Mouse (Mus musculus) kidney, embryonic 14.5 days (tissue): Measurements from ENCODE around the gene Ergic1. TPM values are rescaled to one million over a fixed set of nuclear protein-coding genes. Genes with fewer than 3 reads are reported as not detected.
A peak's percentile ranks its signal among the peaks of the same experiment; 100 is the strongest.

Experiments used
- ATAC-seq: fragments of 200-750 bp; cut with Nextera tagmentation; 2 replicates; pipeline ENCODE4 v1.8.0; 2017; ENCODE audit warnings: moderate number of reproducible peaks, mild to moderate bottlenecking, moderate TSS enrichment, moderate library complexity; ENCODE audit not compliant: low FRiP score, low TSS enrichment
- H3K27ac ChIP-seq: fragments of 300-500 bp; sonication (generic); 2 replicates; pipeline ENCODE4 v1.5.1; 2014; ENCODE audit warnings: low read depth, mild to moderate bottlenecking, low read length, moderate library complexity, mixed read lengths
- H3K27me3 ChIP-seq: fragments of 300-500 bp; sonication (generic); 2 replicates; pipeline ENCODE4 v1.6.1; 2014; ENCODE audit warnings: mild to moderate bottlenecking, low read length; ENCODE audit not compliant: control insufficient read depth, insufficient read depth
- H3K36me3 ChIP-seq: fragments of 300-500 bp; sonication (generic); 2 replicates; pipeline ENCODE4 v1.6.1; 2014; ENCODE audit warnings: low read length, mixed read lengths; ENCODE audit not compliant: control insufficient read depth, insufficient read depth
- H3K4me1 ChIP-seq: fragments of 300-500 bp; sonication (generic); 2 replicates; pipeline ENCODE4 v1.6.1; 2014; ENCODE audit warnings: low read length, mixed read lengths; ENCODE audit not compliant: control insufficient read depth, insufficient read depth
- H3K4me2 ChIP-seq: fragments of 300-500 bp; sonication (generic); replicated peaks from 2 replicates; pipeline ENCODE4 v1.6.1; 2014; ENCODE audit warnings: low read depth, mild to moderate bottlenecking, low read length
- H3K4me3 ChIP-seq: fragments of 300-500 bp; sonication (generic); 2 replicates; pipeline ENCODE4 v1.5.1; 2014; ENCODE audit warnings: mild to moderate bottlenecking, low read length
- H3K9ac ChIP-seq: fragments of 300-500 bp; sonication (generic); 2 replicates; pipeline ENCODE4 v1.6.1; 2014; ENCODE audit warnings: low read depth, mild to moderate bottlenecking, low read length, moderate library complexity
- H3K9me3 ChIP-seq: fragments of 300-500 bp; sonication (generic); 2 replicates; pipeline ENCODE4 v1.6.1; 2016; ENCODE audit warnings: low read length; ENCODE audit not compliant: control insufficient read depth
- WGBS: fragments of 180-500 bp; shearing (Covaris S2); extraction: QIAGEN DNeasy Blood & Tissue Kit; methylation state at CpG from one replicate; pipeline ENCODE4 v1.1.7; 2014; 5-methylcytosine and 5-hydroxymethylcytosine counted together
- polyA plus RNA-seq: library from polyadenylated mRNA; unstranded; fragments of >200 nt; fragmentation: Nextera tagmentation; extraction: Ambion mirVana; gene quantifications from 2 replicates; pipeline ENCODE4 v1.2.1, GENCODE M21; 2014

Ergic1 gene
- polyA plus RNA-seq, 1 experiment from 2014 or later: 150 TPM

DNA sequence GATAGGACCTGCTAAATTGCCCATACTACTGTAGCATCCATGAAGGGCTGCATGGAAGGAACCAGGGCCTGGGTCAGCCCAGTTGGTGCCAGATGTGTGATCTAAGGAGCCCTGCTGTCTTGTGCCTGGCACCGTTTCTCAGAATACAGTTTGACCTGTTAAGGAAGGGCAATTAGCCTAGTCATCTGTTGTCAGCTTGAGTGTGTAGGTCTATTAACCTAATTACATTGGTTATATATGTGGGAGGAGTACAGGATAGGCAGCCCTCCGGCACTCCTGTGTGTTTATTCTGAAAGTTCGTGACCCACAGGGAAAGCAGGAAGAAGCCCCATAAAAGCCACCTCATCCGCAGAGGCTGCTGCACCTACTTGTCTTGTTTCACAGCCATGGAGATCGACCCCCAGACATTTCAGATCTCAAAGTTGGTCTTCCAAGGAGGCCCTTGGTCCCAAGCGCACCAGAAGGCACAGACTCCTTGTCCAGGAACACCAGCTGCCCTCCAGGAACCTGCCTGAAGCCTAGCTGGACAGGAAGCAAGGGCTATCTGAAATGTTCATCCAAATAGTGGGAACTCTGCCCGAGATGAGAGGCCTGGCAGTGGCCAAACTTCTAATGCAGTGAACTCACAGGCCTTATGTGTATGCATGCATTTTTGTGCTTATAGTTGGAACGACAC is 6.0 kb downstream of the Ergic1 start:
- Histone ChIP-seq H3K27ac (no peak overlapping the region), H3K4me2 (no peak overlapping the region), H3K4me1 (peaks cover 35% of the 10 kb centered on the region), H3K9ac (no peak overlapping the region), H3K4me3 (no peak overlapping the region), H3K9me3 (no peaks in the 10 kb centered on the region), H3K36me3 (peaks cover 32% of the 10 kb centered on the region), H3K27me3 (no peaks in the 10 kb centered on the region)
- ATAC-seq: no peak
- 37% methylated on average over 8 of the region's 8 CpGs for WGBS

DNA sequence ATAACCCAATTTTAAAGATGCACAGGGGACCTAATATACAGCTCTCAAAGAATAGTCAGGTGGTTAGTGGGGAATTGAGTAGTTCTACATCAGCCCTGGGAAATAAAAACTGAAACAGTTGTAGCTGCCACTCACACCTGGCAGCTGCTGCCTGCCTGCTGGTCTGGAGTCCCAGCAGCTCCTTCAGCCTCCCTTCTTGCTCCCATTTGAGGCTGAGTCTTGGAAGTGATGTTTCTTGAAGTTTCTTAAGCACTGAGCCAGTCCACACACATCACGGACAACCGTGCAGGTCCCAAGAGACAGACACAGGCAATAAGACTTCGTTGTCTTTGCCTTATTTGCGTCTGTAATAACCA is 6.5 kb downstream of the Ergic1 start:
- WGBS: 87% methylated on average over 4 of the region's 4 CpGs
- Histone ChIP-seq H3K4me2 (no peak overlapping the region), H3K4me1 (peaks cover 30% of the 10 kb centered on the region), H3K27me3 (no peaks in the 10 kb centered on the region), H3K36me3 (peaks cover 35% of the 10 kb centered on the region), H3K9ac (no peak overlapping the region), H3K4me3 (no peak overlapping the region), H3K27ac (no peak overlapping the region), H3K9me3 (no peaks in the 10 kb centered on the region)
- ATAC-seq: no peak

DNA sequence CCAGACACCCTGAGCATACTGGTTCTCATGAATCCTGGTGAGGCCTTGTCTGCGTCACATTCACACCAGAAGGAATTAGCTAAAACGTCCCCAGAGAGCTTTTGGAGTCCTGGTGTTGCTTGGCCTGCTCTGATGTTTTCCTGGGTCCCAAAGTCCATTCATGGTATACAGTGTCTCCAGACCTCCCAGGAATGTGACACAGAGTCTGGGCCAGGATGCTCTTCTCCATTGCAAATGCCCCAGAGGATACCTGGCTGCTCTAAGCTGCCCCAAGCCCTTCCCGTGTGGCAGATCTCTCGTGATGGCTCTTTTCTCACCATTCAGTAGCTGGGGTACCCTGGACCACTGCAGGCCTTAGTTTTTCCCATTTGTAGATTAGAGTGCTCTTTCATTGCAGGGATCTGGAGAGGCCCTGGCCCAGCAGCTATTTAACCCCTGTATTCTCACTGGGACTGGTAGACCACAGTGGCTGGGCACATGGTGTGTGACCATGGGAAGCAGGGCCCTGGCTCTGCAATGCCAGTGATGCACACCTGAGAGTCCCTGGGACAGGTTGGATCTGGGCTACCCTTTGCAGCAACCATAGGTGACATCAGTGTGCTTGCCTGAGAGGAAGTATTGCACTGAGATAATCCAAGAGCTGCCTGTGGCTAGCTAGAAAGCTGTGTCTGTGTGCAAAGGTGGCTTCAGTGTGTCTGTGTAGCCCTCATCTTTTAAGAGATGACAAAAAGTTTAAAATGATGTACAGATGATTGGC is 8.5 kb downstream of the Ergic1 start:
- no peak for ATAC-seq
- H3K27me3 ChIP-seq: no peaks in the 10 kb centered on the region
- no peaks in the 10 kb centered on the region for H3K9me3 ChIP-seq
- peaks cover 30% of the 10 kb centered on the region for H3K36me3 ChIP-seq
- no peak overlapping the region for H3K4me3 ChIP-seq
- 0 out of 2 replicates have a peak overlapping the region, but pooled peaks have one; percentile 7 for H3K9ac ChIP-seq
- H3K4me1 ChIP-seq: peaks cover 10% of the 10 kb centered on the region
- H3K27ac ChIP-seq: no peak overlapping the region
- no peak overlapping the region for H3K4me2 ChIP-seq
- WGBS: 92% methylated on average over 4 of the region's 4 CpGs

DNA sequence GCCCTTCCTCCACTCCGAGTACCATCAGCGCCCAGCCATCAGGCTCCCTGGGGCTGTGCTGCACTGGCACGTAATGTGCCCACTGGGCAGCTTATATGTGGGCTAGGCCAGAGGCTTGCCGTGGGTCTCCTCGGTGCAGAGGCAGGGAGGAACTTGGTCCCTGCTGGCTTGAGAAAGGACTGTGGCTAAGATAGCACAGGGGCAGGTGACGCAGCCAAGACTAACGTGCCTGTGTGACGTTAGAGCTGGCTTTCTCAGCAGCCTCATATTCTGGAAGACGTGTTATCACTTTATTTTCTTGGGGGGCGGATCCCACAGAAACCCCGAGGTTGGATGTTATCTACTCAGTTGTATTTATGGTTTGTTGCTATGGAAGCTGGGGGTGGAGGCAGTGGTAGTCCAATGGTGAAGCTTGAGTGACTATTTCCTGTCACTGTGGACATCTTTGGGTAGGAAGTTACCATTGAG is 9.4 kb downstream of the Ergic1 start:
- WGBS: 84% methylated on average over 11 of the region's 11 CpGs
- Histone ChIP-seq H3K4me1 (peaks cover 4% of the 10 kb centered on the region), H3K36me3 (peaks cover 35% of the 10 kb centered on the region), H3K9ac (0 out of 2 replicates have a peak overlapping the region, but pooled peaks have one; percentile 7), H3K9me3 (no peaks in the 10 kb centered on the region), H3K27me3 (no peaks in the 10 kb centered on the region), H3K4me3 (no peak overlapping the region), H3K27ac (no peak overlapping the region), H3K4me2 (no peak overlapping the region)
- no peak for ATAC-seq

DNA sequence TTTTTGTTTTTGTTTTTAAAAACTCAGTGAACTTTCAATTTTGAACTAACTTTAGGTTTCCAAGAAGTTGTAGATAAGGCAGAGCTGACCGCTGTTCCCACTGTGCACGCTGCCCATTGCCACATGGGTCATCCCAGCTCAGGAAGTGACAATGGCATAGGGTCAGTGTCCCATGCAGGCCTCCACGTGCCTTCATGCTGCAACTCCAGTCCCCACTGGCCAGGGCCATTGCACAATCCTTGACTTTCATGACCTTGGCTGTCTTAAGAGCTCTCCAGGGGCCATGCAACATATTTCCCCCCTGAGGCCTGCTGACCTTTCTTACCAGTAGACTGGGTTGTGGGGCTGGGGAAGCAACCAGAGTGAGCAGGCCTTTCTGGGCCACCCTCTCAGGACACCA is 10.1 kb downstream of the Ergic1 start:
- Histone ChIP-seq H3K4me3 (no peak overlapping the region), H3K9ac (no peak overlapping the region), H3K9me3 (no peaks in the 10 kb centered on the region), H3K4me1 (peaks cover 4% of the 10 kb centered on the region), H3K36me3 (peaks cover 35% of the 10 kb centered on the region), H3K27me3 (no peaks in the 10 kb centered on the region), H3K27ac (no peak overlapping the region), H3K4me2 (no peak overlapping the region)
- WGBS: 84% methylated on average over 3 of the region's 3 CpGs
- ATAC-seq: no peak

DNA sequence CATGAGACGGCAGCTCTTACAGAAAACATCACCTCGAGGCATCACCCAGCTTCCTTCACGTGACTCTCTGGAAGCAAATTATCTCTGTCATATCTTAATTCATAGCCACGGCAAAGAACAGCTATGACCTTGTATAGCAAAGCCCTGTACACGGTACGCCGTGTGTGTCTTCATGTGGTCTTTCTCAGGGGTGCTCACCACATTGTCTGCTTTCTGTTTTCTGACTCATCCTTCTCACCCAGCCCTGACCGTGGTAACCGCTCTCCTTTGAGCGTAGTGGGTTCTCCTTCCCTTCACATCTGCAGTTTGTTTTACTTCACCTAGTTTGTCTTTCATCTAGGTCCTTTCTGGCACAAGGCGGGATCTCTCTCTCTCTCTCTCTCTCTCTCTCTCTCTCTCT is 11.0 kb downstream of the Ergic1 start:
- Histone ChIP-seq H3K4me3 (no peak overlapping the region), H3K27me3 (no peaks in the 10 kb centered on the region), H3K9me3 (no peaks in the 10 kb centered on the region), H3K4me1 (no peaks in the 10 kb centered on the region; the same call in 1 of the 2 replicates), H3K4me2 (no peak overlapping the region), H3K9ac (no peak overlapping the region), H3K27ac (no peak overlapping the region), H3K36me3 (peaks cover 32% of the 10 kb centered on the region)
- 92% methylated on average over 11 of the region's 11 CpGs for WGBS
- ATAC-seq: no peak

DNA sequence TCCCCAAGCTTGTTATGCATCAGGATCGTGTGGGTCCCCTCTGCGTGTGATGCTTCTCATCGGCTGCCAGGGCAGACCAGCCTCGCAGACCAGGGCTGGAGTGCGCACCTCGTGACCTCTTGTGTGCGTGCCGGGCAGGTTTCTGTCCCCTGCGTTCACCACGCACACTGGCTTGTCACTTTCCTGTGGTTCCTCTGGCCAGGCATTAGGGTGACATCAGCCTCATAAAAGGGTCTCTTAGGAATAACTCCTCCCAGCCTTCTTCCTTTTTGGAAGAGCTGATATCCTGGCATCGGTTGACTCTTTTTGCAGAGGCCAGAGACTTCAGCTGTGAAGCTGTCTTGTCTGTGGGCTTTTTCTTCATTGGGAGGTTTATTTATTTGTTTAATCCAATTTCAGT is 12.8 kb downstream of the Ergic1 start:
- 83% methylated on average over 11 of the region's 11 CpGs for WGBS
- Histone ChIP-seq H3K4me1 (no peaks in the 10 kb centered on the region), H3K9me3 (no peaks in the 10 kb centered on the region), H3K27me3 (no peaks in the 10 kb centered on the region), H3K9ac (no peak overlapping the region), H3K36me3 (peaks cover 21% of the 10 kb centered on the region), H3K27ac (no peak overlapping the region), H3K4me3 (no peak overlapping the region), H3K4me2 (no peak overlapping the region)
- ATAC-seq: no peak

DNA sequence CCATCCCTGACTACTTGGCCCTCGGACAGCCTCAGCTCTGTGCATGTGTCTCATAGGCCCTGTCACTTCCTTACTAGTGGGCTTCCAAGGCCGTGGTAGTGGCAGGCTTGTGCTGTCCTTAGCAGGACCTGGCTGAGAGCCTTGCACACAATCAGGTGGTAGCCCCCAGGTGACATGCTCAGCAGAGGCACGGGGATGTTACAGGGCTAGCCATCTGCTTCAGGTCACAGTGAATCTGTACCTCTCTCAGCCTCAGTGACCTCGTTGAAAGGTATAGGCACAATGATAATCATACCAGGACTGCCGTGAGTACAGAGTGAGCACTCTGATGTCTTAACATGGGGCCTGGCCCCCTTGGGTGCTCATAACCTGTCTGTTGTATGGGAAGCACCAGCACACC is 13.4 kb downstream of the Ergic1 start:
- Histone ChIP-seq H3K9me3 (no peaks in the 10 kb centered on the region), H3K4me1 (no peaks in the 10 kb centered on the region), H3K9ac (no peak overlapping the region), H3K27ac (no peak overlapping the region), H3K4me3 (no peak overlapping the region), H3K27me3 (no peaks in the 10 kb centered on the region), H3K4me2 (no peak overlapping the region), H3K36me3 (peaks cover 17% of the 10 kb centered on the region)
- WGBS: 91% methylated on average over 5 of the region's 5 CpGs
- ATAC-seq: no peak
